Mouse (Mus musculus) heart, embryonic 10.5 days (tissue): Measurements from ENCODE around the gene Pde4a. TPM values are rescaled to one million over a fixed set of nuclear protein-coding genes. Genes with fewer than 3 reads are reported as not detected.

Source experiments
- DNase-seq: peaks from one replicate; pipeline ENCODE4 v3.0.0-alpha.2; 2017; ENCODE audit warnings: low spot score
- H3K27ac ChIP-seq: fragments of 300-500 bp; sonication (generic); 2 replicates; pipeline ENCODE4 v1.5.1; 2016; ENCODE audit warnings: mild to moderate bottlenecking
- H3K27me3 ChIP-seq: fragments of 300-500 bp; sonication (generic); 2 replicates; pipeline ENCODE4 v1.6.1; 2016; ENCODE audit warnings: mild to moderate bottlenecking; ENCODE audit not compliant: poor library complexity, insufficient read depth, severe bottlenecking
- H3K36me3 ChIP-seq: fragments of 300-500 bp; sonication (generic); 2 replicates; pipeline ENCODE4 v1.6.1; 2016; ENCODE audit warnings: mild to moderate bottlenecking, moderate library complexity
- H3K4me1 ChIP-seq: fragments of 300-500 bp; sonication (generic); 2 replicates; pipeline ENCODE4 v1.6.1; 2016; ENCODE audit warnings: mild to moderate bottlenecking
- H3K4me3 ChIP-seq: fragments of 300-500 bp; sonication (generic); 2 replicates; pipeline ENCODE4 v1.5.1; 2016; ENCODE audit warnings: mild to moderate bottlenecking, moderate library complexity
- H3K9me3 ChIP-seq: fragments of 300-500 bp; sonication (generic); 2 replicates; pipeline ENCODE4 v1.6.1; 2016; ENCODE audit warnings: mild to moderate bottlenecking, moderate library complexity
- WGBS: fragments of 180-500 bp; shearing (Covaris S2); methylation state at CpG from one replicate; pipeline ENCODE4 v1.1.7; 2016; 5-methylcytosine and 5-hydroxymethylcytosine counted together
- polyA plus RNA-seq: library from polyadenylated mRNA; unstranded; fragments of >200 nt; fragmentation: Nextera tagmentation; extraction: Ambion mirVana; gene quantifications from 2 replicates; pipeline ENCODE4 v1.2.1, GENCODE M21; 2016

Gene Pde4a
- 7.5 and 9.0 TPM in 2 replicates for polyA plus RNA-seq

DNA sequence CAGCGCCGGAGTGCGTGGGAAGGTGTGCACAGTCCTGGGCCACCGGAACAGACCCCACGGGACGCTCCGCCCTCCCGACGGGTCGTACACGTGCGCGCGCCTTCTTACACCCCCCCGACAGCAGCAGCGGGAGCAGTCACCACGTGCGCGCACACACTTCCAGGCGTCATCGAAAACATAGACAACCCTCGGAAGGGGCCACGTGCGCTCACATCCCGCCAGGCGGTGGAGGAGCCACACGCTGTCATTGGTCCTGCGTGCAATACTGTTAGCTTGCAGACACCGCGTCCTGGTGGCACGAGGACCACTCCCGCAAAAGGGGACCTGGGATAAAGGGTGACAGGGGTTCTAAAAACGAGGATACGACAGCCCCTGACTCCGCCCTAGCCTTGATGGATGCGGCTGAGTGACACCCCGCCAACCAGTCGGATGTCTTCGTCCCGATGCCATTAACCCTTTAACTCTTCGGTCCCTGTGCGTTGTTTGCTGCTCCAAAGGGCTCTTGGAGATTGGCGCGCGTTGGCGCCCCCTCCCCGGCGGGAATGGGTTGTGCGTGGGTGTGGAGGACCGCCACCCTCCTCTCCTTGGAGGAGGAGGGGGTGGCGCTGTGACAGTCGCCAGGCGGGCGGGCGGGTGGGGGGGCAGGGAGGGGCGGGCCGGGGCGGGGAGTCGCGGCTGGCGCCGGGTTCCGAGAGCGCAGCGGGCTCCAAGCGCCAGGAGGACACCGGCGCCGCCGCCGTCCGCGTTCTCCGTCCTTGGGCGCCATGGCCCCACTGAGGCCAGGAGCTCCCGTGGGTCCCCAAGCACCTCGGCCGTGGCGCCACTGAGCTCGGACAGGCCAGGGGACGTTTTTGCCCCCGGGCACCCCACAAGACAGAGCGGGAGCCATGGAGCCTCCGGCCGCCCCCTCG lies at the start of gene Pde4a:
Pde4a (plus strand) TSS at position 674 of the 911 bp plus-strand sequence.
- Histone ChIP-seq H3K4me3 (peak within 1 kb of the TSS; percentile 77), H3K27me3 (peaks cover 60% of the 10 kb centered on the region), H3K36me3 (no peaks in the 10 kb centered on the region), H3K9me3 (no peaks in the 10 kb centered on the region), H3K27ac (peak within 1 kb of the TSS; percentile 90), H3K4me1 (peaks cover 69% of the 10 kb centered on the region)
- DNase-seq = no peak
- under 1% methylated on average over 76 of the region's 86 CpGs for WGBS

DNA sequence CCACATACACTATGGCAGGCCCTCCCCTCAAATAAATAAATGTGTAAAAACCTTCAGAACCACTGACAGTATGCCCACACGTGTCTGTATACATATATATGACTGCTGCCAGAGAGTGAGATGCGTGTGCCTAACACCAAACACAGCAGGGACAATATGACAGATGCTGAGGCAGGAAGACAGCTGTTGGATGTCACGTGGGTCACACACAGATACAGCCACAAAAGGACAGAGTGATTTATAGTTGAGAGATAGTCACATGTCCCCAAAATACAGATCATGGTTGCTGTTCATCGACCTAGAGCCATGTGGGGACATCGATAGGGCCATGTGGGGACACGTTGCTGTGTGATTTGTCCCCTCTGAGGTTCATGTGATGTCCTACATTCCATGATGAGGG lies 48.4 kb upstream of the Pde4a start:
- DNase-seq = no peak
- Histone ChIP-seq H3K9me3 (no peaks in the 10 kb centered on the region), H3K27me3 (no peaks in the 10 kb centered on the region), H3K4me3 (no peak overlapping the region), H3K36me3 (peaks cover 26% of the 10 kb centered on the region; the same call in 1 of the 2 replicates), H3K27ac (no peak overlapping the region), H3K4me1 (0 out of 2 replicates have a peak, but pooled peaks cover 4% of the 10 kb centered on the region)
- WGBS = 81% methylated on average over 6 of the region's 6 CpGs

DNA sequence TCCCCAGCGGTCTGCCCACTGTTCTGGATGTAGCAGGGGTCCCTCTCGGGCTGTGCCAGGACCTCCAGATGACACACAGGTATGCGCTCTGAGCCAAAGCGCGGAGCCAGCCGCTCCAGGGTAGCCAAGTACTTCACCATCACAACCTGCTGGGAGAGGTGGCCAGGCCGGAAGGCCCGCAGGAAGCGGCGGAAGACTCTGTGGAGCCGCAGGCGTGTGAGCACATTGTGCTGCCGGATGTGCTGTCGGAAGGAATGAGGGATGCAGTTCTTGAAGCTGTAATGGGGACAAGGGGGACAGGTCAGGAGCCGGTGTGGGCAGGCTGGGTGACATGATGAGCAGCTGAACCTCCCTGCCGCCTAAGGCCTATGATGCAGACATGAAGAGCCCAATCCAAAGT lies 44.0 kb upstream of the Pde4a start:
- Histone ChIP-seq H3K4me1 (peaks cover 6% of the 10 kb centered on the region; the same call in 1 of the 2 replicates), H3K4me3 (no peak overlapping the region), H3K27me3 (no peaks in the 10 kb centered on the region), H3K9me3 (no peaks in the 10 kb centered on the region), H3K36me3 (peaks cover 49% of the 10 kb centered on the region), H3K27ac (no peak overlapping the region)
- DNase-seq = no peak
- WGBS = 84% methylated on average over 16 of the region's 16 CpGs

DNA sequence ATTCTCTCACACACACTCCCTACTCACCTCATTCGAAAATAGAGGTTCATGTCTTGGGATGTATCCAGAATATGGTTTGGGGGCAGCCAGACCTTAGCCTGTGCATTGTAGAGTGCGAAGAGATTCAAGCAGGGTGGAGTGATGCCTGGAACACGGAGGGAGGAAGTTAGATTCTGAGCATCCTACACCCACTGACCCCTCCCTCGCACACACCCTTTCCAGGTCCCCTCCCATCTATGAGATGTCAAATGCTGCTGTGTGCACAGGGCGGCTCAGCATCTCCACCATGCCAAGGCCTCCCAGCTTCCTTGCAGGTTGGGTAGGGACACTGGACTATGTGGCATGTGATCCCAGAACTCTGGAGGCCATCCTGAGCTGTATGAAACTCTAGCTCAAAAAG lies 40.7 kb upstream of the Pde4a start:
- Histone ChIP-seq H3K4me1 (peaks cover 11% of the 10 kb centered on the region; the same call in 1 of the 2 replicates), H3K27ac (no peak overlapping the region), H3K36me3 (peaks cover 56% of the 10 kb centered on the region), H3K9me3 (no peaks in the 10 kb centered on the region), H3K27me3 (no peaks in the 10 kb centered on the region), H3K4me3 (no peak overlapping the region)
- no peak for DNase-seq
- 72% methylated on average over 5 of the region's 5 CpGs for WGBS

DNA sequence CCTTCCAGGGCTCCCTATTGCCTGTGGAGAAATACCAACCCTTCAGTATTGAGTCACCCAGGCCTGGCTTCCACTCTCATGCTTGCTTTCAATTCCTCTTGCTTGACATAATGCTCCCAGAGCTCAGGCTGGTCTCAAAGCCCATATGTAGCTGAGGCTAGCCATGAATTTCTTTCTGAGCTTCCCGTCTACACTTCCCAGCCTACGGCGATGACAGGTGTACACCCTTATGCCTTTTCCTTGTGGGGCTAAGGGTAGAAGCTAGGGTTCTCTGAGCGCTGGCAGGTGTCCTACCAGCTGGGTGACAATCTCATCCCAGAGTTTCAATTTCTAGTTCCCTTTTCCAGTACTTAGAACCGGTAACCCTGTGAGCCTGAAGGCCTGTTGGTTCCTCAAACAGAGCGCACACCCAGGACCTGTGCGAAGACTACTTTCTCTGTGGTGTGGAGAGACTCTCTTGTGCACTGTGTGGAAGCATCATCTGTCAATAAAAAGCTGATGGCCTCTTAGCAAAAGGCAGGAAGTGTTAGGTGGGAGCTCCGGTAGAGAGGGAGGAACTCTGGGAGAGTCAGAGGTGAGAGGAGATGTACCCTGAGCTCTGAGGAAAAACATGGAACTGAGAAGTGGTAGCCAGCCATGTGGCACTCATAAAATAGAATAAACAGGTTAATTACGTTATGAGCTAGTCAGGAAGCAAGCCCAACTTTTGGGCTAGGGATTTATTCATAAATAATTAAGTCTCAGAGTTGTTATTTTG lies 39.8 kb upstream of the Pde4a start:
- no peak overlapping the region for H3K4me3 ChIP-seq
- DNase-seq = no peak
- 84% methylated on average over 9 of the region's 9 CpGs for WGBS
- H3K9me3 ChIP-seq = no peaks in the 10 kb centered on the region
- peaks cover 47% of the 10 kb centered on the region for H3K36me3 ChIP-seq
- H3K27ac ChIP-seq = peak overlapping the region; percentile 37; the same call in 1 of the 2 replicates
- peaks cover 17% of the 10 kb centered on the region for H3K4me1 ChIP-seq
- no peaks in the 10 kb centered on the region for H3K27me3 ChIP-seq

DNA sequence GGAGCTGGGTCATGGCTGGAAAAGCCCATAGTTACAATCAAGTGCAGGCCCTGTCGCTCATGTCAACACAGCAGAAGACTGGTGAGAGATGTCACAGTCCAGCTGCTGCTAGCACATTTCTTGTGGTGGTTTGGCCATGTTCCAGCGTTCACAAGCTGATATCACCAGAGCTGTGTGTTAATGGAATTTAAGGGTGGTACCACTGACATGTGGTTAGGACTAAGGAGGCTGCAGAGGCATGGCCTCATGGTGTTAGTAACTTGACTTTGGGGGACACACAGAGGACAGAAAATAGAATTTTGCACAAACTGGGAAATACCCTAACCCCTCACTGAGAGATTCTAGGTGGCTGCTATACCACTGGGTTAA lies 39.3 kb upstream of the Pde4a start:
- H3K27ac ChIP-seq = no peak overlapping the region; the same call in 1 of the 2 replicates
- WGBS = 52% methylated on average over 2 of the region's 2 CpGs

DNA sequence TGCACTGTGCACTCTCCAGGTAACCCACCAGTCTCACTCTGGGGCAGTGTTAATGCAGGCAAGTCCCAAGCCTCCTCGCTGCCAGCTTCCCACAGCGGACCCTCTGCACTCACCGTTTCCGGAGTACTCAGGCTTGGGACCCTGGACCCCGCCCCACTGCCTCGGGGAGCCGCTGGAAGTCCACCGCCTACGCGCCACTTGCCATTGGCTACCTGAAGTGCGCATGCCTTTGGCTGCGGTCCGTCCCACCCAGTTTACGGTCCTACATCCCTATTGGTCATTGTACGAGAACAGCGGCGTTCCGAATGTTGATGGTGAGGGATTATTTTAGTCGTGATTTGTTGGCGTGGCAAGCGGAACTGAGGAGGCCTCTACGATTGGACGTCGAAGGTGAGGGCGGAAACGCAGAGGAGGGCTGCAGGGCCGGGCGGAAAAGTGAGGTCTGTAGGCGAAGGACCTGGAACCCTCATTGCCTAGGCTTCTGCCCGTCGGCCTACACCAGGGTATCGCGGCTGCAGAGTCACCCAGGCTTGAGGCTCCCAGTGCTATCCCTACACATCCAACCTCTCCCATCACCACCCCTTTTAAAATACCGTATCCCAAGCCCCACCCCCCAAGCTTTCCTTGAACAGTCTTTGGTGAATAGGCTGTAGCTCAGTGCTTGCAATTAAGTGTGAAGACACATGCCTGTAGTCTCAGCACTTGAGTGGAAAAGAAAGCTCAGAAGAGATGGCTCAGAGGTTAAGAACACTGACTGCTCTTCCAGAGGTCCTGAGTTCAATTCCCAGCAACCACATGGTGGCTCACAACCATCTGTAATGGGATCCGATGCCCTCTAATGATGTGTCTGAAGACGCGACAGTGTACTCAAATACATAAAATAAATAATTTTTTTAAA lies 34.2 kb upstream of the Pde4a start, which contains the start of gene Tyk2:
Tyk2 (minus strand) TSS at position 185 of the 898 bp plus-strand sequence.
- Histone ChIP-seq H3K27ac (peak within 1 kb of the TSS; percentile 85), H3K27me3 (no peaks in the 10 kb centered on the region), H3K9me3 (no peaks in the 10 kb centered on the region), H3K4me1 (peaks cover 23% of the 10 kb centered on the region), H3K36me3 (peaks cover 7% of the 10 kb centered on the region), H3K4me3 (peak within 1 kb of the TSS; percentile 67)
- peak; percentile 99 for DNase-seq
- WGBS = 6% methylated on average over 37 of the region's 37 CpGs

More for the DNA sequence above, 39.3 kb upstream of the Pde4a start:
- Histone ChIP-seq H3K9me3 (no peaks in the 10 kb centered on the region), H3K36me3 (peaks cover 41% of the 10 kb centered on the region), H3K4me3 (no peak overlapping the region), H3K4me1 (peaks cover 17% of the 10 kb centered on the region), H3K27me3 (no peaks in the 10 kb centered on the region)
- DNase-seq = peak; percentile 88

DNA sequence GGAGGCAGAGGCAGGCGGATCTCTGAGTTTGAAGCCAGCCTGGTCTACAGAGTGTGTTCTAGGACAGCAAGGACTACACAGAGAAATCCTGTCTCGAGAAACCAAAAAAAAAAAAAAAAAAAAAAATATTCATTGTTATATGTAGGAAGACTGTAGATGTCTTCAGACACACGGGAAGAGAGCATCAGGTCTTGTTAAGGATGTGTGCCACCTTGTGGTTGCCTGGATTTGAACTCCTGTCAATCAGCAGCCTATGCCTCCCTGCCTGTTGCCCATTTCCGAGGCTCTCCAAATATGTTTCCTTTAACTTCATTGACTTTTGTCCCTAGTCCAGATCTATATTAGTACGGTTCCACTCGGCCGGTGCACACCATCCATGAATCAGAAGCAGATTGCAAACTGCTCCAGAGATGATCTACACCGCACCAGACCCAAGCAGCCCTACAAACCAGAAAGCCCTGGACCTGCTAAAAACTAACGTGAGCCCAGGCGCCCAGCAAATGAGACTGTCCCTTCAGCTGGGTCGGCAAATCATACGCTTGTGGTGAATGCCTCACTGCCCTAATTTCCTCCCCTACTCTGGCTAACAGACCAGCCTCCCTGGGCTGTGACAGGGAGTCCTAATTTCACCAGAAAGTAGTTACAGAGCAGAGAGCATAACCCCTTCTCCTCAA lies 33.3 kb upstream of the Pde4a start:
- H3K4me1 ChIP-seq = peaks cover 16% of the 10 kb centered on the region
- no peaks in the 10 kb centered on the region for H3K9me3 ChIP-seq
- DNase-seq = no peak
- H3K4me3 ChIP-seq = no peak overlapping the region
- peaks cover 6% of the 10 kb centered on the region; the same call in 1 of the 2 replicates for H3K36me3 ChIP-seq
- WGBS = 81% methylated on average over 12 of the region's 12 CpGs
- no peaks in the 10 kb centered on the region for H3K27me3 ChIP-seq
- no peak overlapping the region for H3K27ac ChIP-seq

DNA sequence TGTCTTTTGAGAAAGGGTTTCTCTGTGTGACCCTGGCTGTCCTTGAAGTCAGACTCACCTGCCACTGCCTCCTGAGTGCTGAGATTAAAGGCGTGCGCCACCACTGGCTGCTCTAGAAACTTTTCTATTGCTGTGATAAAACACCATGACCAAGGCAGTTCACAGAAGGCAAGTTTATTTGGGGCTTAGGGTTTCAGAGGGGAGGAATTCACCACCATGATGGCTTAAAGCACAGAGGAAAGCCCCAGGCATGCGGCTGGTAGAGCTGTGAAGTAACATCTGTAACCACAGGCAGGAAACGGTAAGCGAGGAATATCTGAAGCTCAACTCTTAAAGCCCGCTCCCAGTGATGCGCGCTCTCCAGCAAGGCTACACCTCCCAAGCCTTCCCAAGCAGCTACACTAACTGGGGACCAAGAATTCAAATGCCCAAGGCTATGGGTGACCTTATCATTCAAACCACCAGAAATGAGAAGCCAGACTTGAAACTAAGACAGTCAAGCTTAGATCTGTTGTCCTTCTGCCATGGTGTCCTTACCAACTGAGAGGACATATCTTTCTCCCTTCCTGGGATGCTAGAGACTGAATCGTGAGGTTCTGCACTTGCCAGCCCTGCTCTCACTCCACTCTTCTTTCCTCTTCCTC lies 32.3 kb upstream of the Pde4a start:
- DNase-seq = no peak
- H3K4me3 ChIP-seq = no peak overlapping the region
- WGBS = 72% methylated on average over 9 of the region's 9 CpGs

DNA sequence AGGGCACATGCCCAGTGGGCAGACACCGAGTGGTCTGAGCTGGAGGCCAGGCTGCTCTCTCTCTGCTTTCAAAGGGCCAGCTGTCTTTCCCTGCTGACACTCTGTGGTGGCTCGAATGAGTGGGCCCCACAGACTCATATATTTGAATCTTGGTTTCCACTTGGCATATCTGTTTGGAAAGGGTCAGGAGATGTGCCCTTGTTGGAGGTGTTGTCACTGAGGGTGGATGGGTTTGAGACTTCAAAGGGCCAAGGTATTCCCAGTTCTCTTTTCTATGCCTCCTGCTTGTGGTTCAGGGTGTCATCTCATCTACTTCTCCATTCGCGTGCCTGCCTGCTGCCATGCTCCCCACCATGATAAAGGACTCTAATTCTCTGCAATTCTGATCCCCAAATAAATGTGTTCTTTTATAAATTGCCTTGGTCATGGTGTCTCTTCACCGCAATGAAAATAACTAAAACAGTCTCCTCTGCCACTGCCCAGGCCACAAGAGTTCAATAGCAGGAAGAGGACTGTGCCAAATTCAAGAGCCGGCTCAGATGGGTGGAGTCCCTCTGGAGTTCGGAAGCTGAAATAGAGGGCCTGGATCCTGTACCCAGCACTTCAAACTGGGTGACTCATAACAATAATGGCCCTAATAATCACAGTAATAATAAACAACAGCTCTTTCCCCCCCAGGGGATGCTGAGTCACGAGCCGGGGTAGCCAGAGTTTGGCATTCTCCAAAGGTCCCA lies 30.8 kb upstream of the Pde4a start:
- H3K27ac ChIP-seq = no peak overlapping the region
- 70% methylated on average over 9 of the region's 9 CpGs for WGBS

More for the DNA sequence above, 32.3 kb upstream of the Pde4a start:
- Histone ChIP-seq H3K36me3 (peaks cover 10% of the 10 kb centered on the region), H3K9me3 (no peaks in the 10 kb centered on the region), H3K4me1 (peaks cover 16% of the 10 kb centered on the region), H3K27me3 (no peaks in the 10 kb centered on the region), H3K27ac (no peak overlapping the region)

DNA sequence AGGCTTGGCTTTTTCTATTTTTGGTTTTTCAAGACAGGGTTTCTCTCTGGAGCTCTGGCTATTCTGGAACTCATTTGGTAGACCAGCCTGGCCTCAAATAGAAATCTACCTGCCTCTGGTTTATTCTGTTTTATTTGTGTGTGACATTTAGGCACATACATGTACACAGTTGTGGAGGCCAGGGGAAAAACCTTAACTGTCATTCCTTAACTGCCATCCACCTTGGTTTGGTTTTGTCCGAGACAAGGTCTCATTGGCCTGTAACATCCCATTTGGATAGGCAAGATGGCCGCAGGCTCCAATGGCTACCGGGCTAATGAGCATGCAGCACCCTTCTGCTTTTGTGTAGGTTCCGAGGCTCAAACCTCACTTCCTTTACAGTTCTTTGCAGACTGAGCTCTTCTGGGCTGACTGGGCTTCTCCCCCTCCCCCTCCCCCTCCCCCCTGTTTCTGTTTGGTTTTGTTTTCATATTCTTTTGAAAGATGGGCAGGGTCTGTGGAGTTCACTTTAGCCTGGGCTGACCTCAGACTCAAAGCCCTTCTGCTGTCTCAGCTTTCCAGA lies 30.1 kb upstream of the Pde4a start:
- DNase-seq = no peak
- H3K4me1 ChIP-seq = peaks cover 12% of the 10 kb centered on the region
- 78% methylated on average over 4 of the region's 4 CpGs for WGBS
- H3K9me3 ChIP-seq = no peaks in the 10 kb centered on the region
- peaks cover 31% of the 10 kb centered on the region for H3K36me3 ChIP-seq
- H3K27ac ChIP-seq = no peak overlapping the region
- no peak overlapping the region for H3K4me3 ChIP-seq
- H3K27me3 ChIP-seq = no peaks in the 10 kb centered on the region

More for the DNA sequence above, 30.8 kb upstream of the Pde4a start:
- no peak for DNase-seq
- Histone ChIP-seq H3K27me3 (no peaks in the 10 kb centered on the region), H3K36me3 (peaks cover 25% of the 10 kb centered on the region), H3K9me3 (no peaks in the 10 kb centered on the region), H3K4me1 (peaks cover 16% of the 10 kb centered on the region), H3K4me3 (no peak overlapping the region)
